Mouse (Mus musculus): ENCODE data around the gene Ms4a6b. TPM values are rescaled to one million over a fixed set of nuclear protein-coding genes. Genes with fewer than 3 reads are reported as not detected.
"Not testable (repeated sequence)": the region's sequence is repeated elsewhere in the genome, so short reads cannot be mapped to it uniquely, and the experiment has no call there.

Ms4a6b gene
- polyA plus RNA-seq, 1 experiment: 34.8 TPM

- H3K27ac ChIP-seq (ENCODE audit: insufficient read depth, low read length): no peak overlapping the region
- no peak for DNase-seq (ENCODE audit: low read depth in 1 of 2, low spot score in 2 of 2)
- no peak for TF ChIP-seq CTCF (IDR thresholded peaks at IDR 0.05; ENCODE audit: extremely low read depth, insufficient read depth, insufficient read length, insufficient replicate concordance)
- no peak for TF ChIP-seq POLR2A (IDR thresholded peaks at IDR 0.05; ENCODE audit: low read depth, low read length)
These were observed 31.6 kb downstream of the Ms4a6b start for GRCm38 (mm10) chr19:11547911-11548310.

DNA sequence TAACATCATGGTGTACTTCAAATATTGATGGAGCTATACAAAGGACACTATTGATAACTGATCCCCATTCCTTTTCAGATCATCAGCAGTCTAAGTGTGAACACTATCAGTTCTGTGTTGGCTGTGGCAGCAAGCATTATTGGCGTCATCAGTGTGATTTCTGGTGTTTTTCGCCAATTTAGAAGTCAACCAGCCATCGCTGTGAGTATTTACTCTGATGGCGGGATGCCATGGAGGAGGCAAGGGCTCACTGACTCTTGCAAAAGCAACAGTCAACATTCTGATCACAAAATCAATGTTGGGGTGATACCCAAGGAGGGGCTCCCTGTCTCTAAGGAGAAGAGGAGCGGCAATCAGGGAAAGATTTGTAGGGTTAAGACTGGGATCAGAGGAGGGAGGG is 38.4 kb downstream of the Ms4a6b start:
- no peaks in the 10 kb centered on the region for H3K27me3 ChIP-seq (ENCODE audit: control insufficient read depth, insufficient read depth, low read length)
- no peak overlapping the region for H3K4me3 ChIP-seq (ENCODE audit: extremely low read depth, insufficient read depth, insufficient read length)
- H3K36me3 ChIP-seq (ENCODE audit: control insufficient read depth, insufficient read depth, low read length): no peaks in the 10 kb centered on the region
- H3K27ac ChIP-seq (ENCODE audit: insufficient read depth, low read length): no peak overlapping the region
- no peak for DNase-seq (ENCODE audit: low read depth in 1 of 2, low spot score in 2 of 2)
- TF ChIP-seq CTCF (IDR thresholded peaks at IDR 0.05; ENCODE audit: extremely low read depth, insufficient read depth, insufficient read length, insufficient replicate concordance) (no peak), POLR2A (IDR thresholded peaks at IDR 0.05; ENCODE audit: low read depth, low read length) (no peak)
- no peaks in the 10 kb centered on the region for H3K4me1 ChIP-seq (ENCODE audit: control insufficient read depth, insufficient read depth, insufficient read length)
- WGBS: 95% methylated on average over 5 of the region's 5 CpGs

More at GRCm38 (mm10) chr19:11547911-11548310, 31.6 kb downstream of the Ms4a6b start:
- Histone ChIP-seq H3K4me1 (ENCODE audit: control insufficient read depth, insufficient read depth, insufficient read length) (no peaks in the 10 kb centered on the region), H3K4me3 (ENCODE audit: extremely low read depth, insufficient read depth, insufficient read length) (no peak overlapping the region), H3K27me3 (ENCODE audit: control insufficient read depth, insufficient read depth, low read length) (no peaks in the 10 kb centered on the region), H3K36me3 (ENCODE audit: control insufficient read depth, insufficient read depth, low read length) (no peaks in the 10 kb centered on the region)

DNA sequence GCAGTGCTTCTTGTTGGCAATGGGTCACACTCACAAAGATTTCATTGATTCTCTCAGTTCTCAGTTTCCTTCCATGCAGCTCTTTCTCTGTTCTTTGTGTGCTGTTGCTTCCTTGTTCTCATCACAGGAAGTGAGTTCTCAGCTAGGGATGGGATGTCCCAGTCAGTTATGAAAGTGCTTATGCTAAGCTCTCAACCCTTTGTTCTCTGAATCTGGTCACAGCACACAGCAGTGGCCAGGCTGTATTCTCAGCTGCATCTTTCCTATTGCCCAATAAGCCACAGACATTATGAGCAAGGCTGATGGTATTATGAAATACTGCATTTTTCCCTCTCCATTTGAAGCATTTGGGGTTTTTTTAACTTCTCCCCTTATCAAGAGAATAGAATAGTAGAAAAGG is 43.2 kb downstream of the Ms4a6b start:
- H3K4me1 ChIP-seq (ENCODE audit: control insufficient read depth, insufficient read depth, insufficient read length); H3K27ac ChIP-seq (ENCODE audit: insufficient read depth, low read length); H3K27me3 ChIP-seq (ENCODE audit: control insufficient read depth, insufficient read depth, low read length); H3K4me3 ChIP-seq (ENCODE audit: extremely low read depth, insufficient read depth, insufficient read length); H3K36me3 ChIP-seq (ENCODE audit: control insufficient read depth, insufficient read depth, low read length); DNase-seq (ENCODE audit: low read depth in 1 of 2, low spot score in 2 of 2): not testable (repeated sequence)

DNA sequence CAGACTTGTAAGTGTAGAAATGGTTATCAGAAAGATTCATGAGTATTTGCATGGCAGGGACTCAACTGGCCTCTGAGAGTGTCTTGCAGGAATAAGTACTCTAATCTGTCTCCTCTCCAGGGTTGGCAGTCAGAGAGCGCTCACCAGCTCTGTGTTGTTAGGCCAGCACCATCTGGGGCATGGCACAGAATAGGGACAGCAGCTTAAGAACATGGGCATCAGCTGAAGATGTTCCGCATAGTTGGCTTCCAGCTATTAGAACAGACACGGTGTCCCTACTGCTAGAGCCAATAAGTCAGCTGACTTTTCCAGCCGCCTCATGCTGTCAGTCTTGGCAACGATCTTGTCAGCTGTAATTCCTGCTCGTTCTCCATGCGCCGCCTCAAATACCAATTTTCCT is 58.7 kb downstream of the Ms4a6b start:
- H3K27ac ChIP-seq (ENCODE audit: insufficient read depth, low read length): no peak overlapping the region
- TF ChIP-seq POLR2A (IDR thresholded peaks at IDR 0.05; ENCODE audit: low read depth, low read length) (no peak), CTCF (IDR thresholded peaks at IDR 0.05; ENCODE audit: extremely low read depth, insufficient read depth, insufficient read length, insufficient replicate concordance) (no peak)
- no peak overlapping the region for H3K4me3 ChIP-seq (ENCODE audit: extremely low read depth, insufficient read depth, insufficient read length)
- H3K36me3 ChIP-seq (ENCODE audit: control insufficient read depth, insufficient read depth, low read length): no peaks in the 10 kb centered on the region
- 95% methylated on average over 8 of the region's 8 CpGs for WGBS
- DNase-seq (ENCODE audit: low read depth in 1 of 2, low spot score in 2 of 2): no peak
- no peaks in the 10 kb centered on the region for H3K27me3 ChIP-seq (ENCODE audit: control insufficient read depth, insufficient read depth, low read length)
- no peaks in the 10 kb centered on the region for H3K4me1 ChIP-seq (ENCODE audit: control insufficient read depth, insufficient read depth, insufficient read length)

Other genes with a start within 250 kb of the Ms4a6b start
- gene Ms4a5, start 232.6 kb upstream of the Ms4a6b start, polyA plus RNA-seq (2012; rRNA removed): not detected in 2 replicates
- gene Ms4a14, start 202.1 kb upstream of the Ms4a6b start, polyA plus RNA-seq (2012; rRNA removed): 0.15 and 0.48 TPM in 2 replicates
- gene Ms4a7, start 180.4 kb upstream of the Ms4a6b start, polyA plus RNA-seq (2012; rRNA removed): 2.1 and 7.5 TPM in 2 replicates
- 0.45 and 0.83 TPM in 2 replicates for gene Ms4a4a, start 141.0 kb upstream of the Ms4a6b start, polyA plus RNA-seq (2012; rRNA removed)
- gene Ms4a4c, start 111.7 kb upstream of the Ms4a6b start, polyA plus RNA-seq (2012; rRNA removed): 8.5 and 9.4 TPM in 2 replicates
- gene Ms4a4b, start 73.0 kb upstream of the Ms4a6b start, polyA plus RNA-seq (2012; rRNA removed): 44.9 and 62.0 TPM in 2 replicates
- gene Ms4a6c, start 47.1 kb upstream of the Ms4a6b start, polyA plus RNA-seq (2012; rRNA removed): 8.9 and 12.2 TPM in 2 replicates
- gene Gm8369, start 30.6 kb upstream of the Ms4a6b start, polyA plus RNA-seq (2012; rRNA removed): 35.9 and 38.1 TPM in 2 replicates
- gene Ms4a4d, start 20.3 kb downstream of the Ms4a6b start, polyA plus RNA-seq (2012; rRNA removed): 8.6 and 10.2 TPM in 2 replicates
- gene Ms4a6d, start 88.3 kb downstream of the Ms4a6b start, polyA plus RNA-seq (2012; rRNA removed): 2.1 and 3.9 TPM in 2 replicates
- 0.12 and 0.14 TPM in 2 replicates for gene Ms4a2, start 107.2 kb downstream of the Ms4a6b start, polyA plus RNA-seq (2012; rRNA removed)
- gene Ms4a3, start 124.3 kb downstream of the Ms4a6b start, polyA plus RNA-seq (2012; rRNA removed): 1.2 and 1.7 TPM in 2 replicates
- gene Oosp2, start 144.0 kb downstream of the Ms4a6b start, polyA plus RNA-seq (2012; rRNA removed): not detected in 2 replicates
- 2.2 and 2.5 TPM in 2 replicates for gene Oosp1, start 174.6 kb downstream of the Ms4a6b start, polyA plus RNA-seq (2012; rRNA removed)
- gene Oosp3, start 180.5 kb downstream of the Ms4a6b start, polyA plus RNA-seq (2012; rRNA removed): not detected in 2 replicates
- not detected in 2 replicates for gene Gif, start 231.0 kb downstream of the Ms4a6b start, polyA plus RNA-seq (2012; rRNA removed)